Mouse (Mus musculus): ENCODE data around the gene Sparcl1.

DNA sequence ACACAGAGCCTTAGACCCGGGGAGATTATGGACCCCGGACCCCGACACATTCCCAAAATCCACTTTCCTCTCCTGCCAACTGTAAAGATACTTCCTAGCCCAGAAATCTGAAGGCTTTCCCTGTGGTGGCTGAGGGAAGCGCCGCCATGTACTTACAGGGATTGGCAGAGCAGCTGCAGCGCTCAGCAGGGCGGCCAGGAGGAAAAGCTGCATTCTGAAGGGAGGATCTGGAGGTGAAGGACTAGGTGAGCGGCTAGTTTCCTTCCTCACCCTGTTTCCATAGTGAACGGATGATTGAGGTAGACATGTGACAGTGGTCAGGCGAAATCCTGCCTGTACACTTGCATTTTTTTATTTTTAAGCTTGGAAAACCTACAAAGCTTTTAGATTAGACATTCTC, 37.2 kb downstream of the Sparcl1 start:
- TF ChIP-seq MAFK (IDR thresholded peaks at IDR 0.05; ENCODE audit: insufficient read depth, low read depth, low read length) (no peak), CHD2 (IDR thresholded peaks at IDR 0.05; ENCODE audit: low read depth, low read length) (no peak)
